Mouse (Mus musculus) ES-Bruce4 (cell line): Measurements from ENCODE around the gene Rae1. TPM values are rescaled to one million over a fixed set of nuclear protein-coding genes. Genes with fewer than 3 reads are reported as not detected.

ENCODE experiments used
- H3K27ac ChIP-seq: 2 replicates; pipeline ENCODE4 v1.5.1; 2012; ENCODE audit warnings: low read length, inconsistent platforms; ENCODE audit not compliant: insufficient read depth
- H3K27me3 ChIP-seq: 2 replicates; pipeline ENCODE4 v1.6.1; 2012; ENCODE audit warnings: mild to moderate bottlenecking, low read length, inconsistent platforms; ENCODE audit not compliant: control insufficient read depth, poor library complexity, insufficient read depth, severe bottlenecking
- H3K36me3 ChIP-seq: 2 replicates; pipeline ENCODE4 v1.6.1; 2012; ENCODE audit warnings: inconsistent platforms, mild to moderate bottlenecking, low read length, moderate library complexity; ENCODE audit not compliant: control insufficient read depth, poor library complexity, insufficient read depth, severe bottlenecking
- H3K4me1 ChIP-seq: one replicate; pipeline ENCODE4 v1.8.1; 2011; ENCODE audit warnings: low read length; ENCODE audit not compliant: control insufficient read depth, insufficient read depth
- H3K4me3 ChIP-seq: 2 replicates; pipeline ENCODE4 v1.5.1; 2011; ENCODE audit warnings: low read depth, mild to moderate bottlenecking, low read length
- H3K9ac ChIP-seq: 2 replicates; pipeline ENCODE4 v1.6.1; 2012; ENCODE audit warnings: low read depth, mild to moderate bottlenecking, inconsistent platforms; ENCODE audit not compliant: poor library complexity, severe bottlenecking
- H3K9me3 ChIP-seq: replicated peaks from 2 replicates; pipeline ENCODE4 v1.6.1; 2012; ENCODE audit warnings: mild to moderate bottlenecking, low read length, inconsistent platforms; ENCODE audit not compliant: control insufficient read depth, poor library complexity, insufficient read depth, severe bottlenecking
- CTCF ChIP-seq: IDR thresholded peaks from one replicate; pipeline ENCODE4 v1.8.1; 2011; ENCODE audit warnings: low read depth, low read length
- EP300 ChIP-seq: IDR thresholded peaks from 2 replicates; pipeline ENCODE4 v1.6.1; 2011; ENCODE audit warnings: low read depth, low read length; ENCODE audit not compliant: insufficient read depth
- POLR2A ChIP-seq: IDR thresholded peaks from one replicate; pipeline ENCODE4 v1.8.1; 2011; ENCODE audit warnings: low read length; ENCODE audit not compliant: insufficient read depth
- polyA plus RNA-seq: library from polyadenylated mRNA; stranded (reverse); fragments of >200 nt; gene quantifications from 2 replicates; pipeline ENCODE4 v1.2.4, GENCODE M21; 2011; ENCODE audit warnings: low read depth; ENCODE audit not compliant: missing spikeins, insufficient read depth, insufficient read length

Gene Rae1
- polyA plus RNA-seq, 1 experiment: 123 TPM

GRCm38 (mm10) chr2:173030591-173031338 is 30.8 kb downstream of the Rae1 start:
- H3K27ac ChIP-seq: no peak overlapping the region
- TF ChIP-seq CTCF (no peak), POLR2A (no peak), EP300 (no peak)
- H3K4me3 ChIP-seq: no peak overlapping the region
- H3K9me3 ChIP-seq: no peaks in the 10 kb centered on the region
- H3K4me1 ChIP-seq: peaks cover 2% of the 10 kb centered on the region
- H3K27me3 ChIP-seq: no peaks in the 10 kb centered on the region
- H3K36me3 ChIP-seq: peaks cover 25% of the 10 kb centered on the region
- H3K9ac ChIP-seq: no peak overlapping the region

GRCm38 (mm10) chr2:173033531-173033930 is 33.6 kb downstream of the Rae1 start:
- Histone ChIP-seq H3K9ac (no peak overlapping the region), H3K27ac (no peak overlapping the region), H3K27me3 (no peaks in the 10 kb centered on the region), H3K9me3 (no peaks in the 10 kb centered on the region), H3K4me3 (no peak overlapping the region), H3K36me3 (peaks cover 16% of the 10 kb centered on the region), H3K4me1 (peaks cover 2% of the 10 kb centered on the region)
- no peak for TF ChIP-seq CTCF
- no peak for TF ChIP-seq POLR2A
- TF ChIP-seq EP300: no peak

GRCm38 (mm10) chr2:173034998-173035397 is 35.1 kb downstream of the Rae1 start:
- H3K4me1 ChIP-seq: peaks cover 2% of the 10 kb centered on the region
- TF ChIP-seq POLR2A (no peak), EP300 (no peak), CTCF (no peak)
- peaks cover 16% of the 10 kb centered on the region for H3K36me3 ChIP-seq
- H3K4me3 ChIP-seq: no peak overlapping the region
- no peaks in the 10 kb centered on the region for H3K9me3 ChIP-seq
- H3K27ac ChIP-seq: no peak overlapping the region
- no peak overlapping the region for H3K9ac ChIP-seq
- no peaks in the 10 kb centered on the region for H3K27me3 ChIP-seq

GRCm38 (mm10) chr2:173035653-173036052 is 35.7 kb downstream of the Rae1 start:
- Histone ChIP-seq H3K4me3 (no peak overlapping the region), H3K9ac (no peak overlapping the region), H3K27me3 (no peaks in the 10 kb centered on the region), H3K36me3 (peaks cover 16% of the 10 kb centered on the region), H3K9me3 (no peaks in the 10 kb centered on the region), H3K27ac (no peak overlapping the region), H3K4me1 (no peaks in the 10 kb centered on the region)
- TF ChIP-seq EP300: no peak
- no peak for TF ChIP-seq CTCF
- TF ChIP-seq POLR2A: no peak

GRCm38 (mm10) chr2:173036055-173036454 is 36.1 kb downstream of the Rae1 start:
- Histone ChIP-seq H3K9ac (no peak overlapping the region), H3K36me3 (peaks cover 14% of the 10 kb centered on the region), H3K4me1 (no peaks in the 10 kb centered on the region), H3K27me3 (no peaks in the 10 kb centered on the region), H3K4me3 (no peak overlapping the region), H3K9me3 (no peaks in the 10 kb centered on the region), H3K27ac (no peak overlapping the region)
- TF ChIP-seq EP300 (no peak), POLR2A (no peak), CTCF (no peak)

- no peaks in the 10 kb centered on the region for H3K9me3 ChIP-seq
- no peak overlapping the region for H3K27ac ChIP-seq
- H3K4me3 ChIP-seq: no peak overlapping the region
Measured at GRCm38 (mm10) chr2:173036611-173037010, 36.7 kb downstream of the Rae1 start.

More at GRCm38 (mm10) chr2:173036611-173037010, 36.7 kb downstream of the Rae1 start:
- Histone ChIP-seq H3K27me3 (no peaks in the 10 kb centered on the region), H3K4me1 (no peaks in the 10 kb centered on the region), H3K9ac (no peak overlapping the region), H3K36me3 (peaks cover 14% of the 10 kb centered on the region)
- TF ChIP-seq EP300 (no peak), POLR2A (no peak), CTCF (no peak)
